Mouse (Mus musculus): ENCODE data around the gene Ankle2.

Ankle2 gene

DNA sequence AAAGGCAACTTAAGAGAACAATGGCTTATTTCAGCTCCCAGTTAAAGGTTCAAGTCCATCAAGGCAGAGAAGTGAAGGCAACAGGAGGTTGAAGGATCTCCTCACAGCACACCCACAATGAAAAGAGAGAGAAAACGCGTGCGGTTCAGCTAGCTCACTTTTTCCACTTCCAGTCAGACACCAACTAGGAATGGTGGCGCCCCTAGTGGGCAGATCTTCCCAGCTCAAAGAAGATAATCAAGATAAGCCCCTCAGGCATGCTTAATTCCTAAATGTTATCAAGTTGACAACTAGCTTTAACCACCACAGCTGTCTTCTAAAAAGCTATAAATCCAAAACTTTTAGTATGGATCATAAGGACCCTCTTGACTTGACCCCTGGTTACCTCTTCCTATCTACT lies 53.7 kb downstream of the Ankle2 start:
- DNase-seq (ENCODE audit: low read depth, low spot score) = peak; percentile 82

DNA sequence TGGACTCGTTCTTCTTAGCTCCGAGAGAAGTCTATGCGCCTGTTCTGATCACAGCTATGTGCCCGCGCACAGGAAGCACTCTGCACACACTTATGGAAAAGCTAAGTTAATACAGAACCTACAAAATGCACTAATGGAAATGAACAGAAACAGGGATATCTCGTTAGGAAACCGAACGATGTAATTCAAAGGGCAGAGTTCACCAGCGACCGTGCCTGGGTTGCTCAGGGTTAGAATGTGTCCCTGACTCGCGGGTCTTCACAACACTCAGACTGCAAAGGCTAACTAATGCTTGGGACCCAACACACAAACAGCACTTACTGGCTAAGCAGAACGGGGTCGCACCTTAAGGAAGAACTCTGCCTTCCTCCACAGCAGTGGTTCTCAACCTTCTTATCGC lies 54.4 kb downstream of the Ankle2 start:
- DNase-seq (ENCODE audit: low read depth, low spot score) = peak; percentile 26

DNA sequence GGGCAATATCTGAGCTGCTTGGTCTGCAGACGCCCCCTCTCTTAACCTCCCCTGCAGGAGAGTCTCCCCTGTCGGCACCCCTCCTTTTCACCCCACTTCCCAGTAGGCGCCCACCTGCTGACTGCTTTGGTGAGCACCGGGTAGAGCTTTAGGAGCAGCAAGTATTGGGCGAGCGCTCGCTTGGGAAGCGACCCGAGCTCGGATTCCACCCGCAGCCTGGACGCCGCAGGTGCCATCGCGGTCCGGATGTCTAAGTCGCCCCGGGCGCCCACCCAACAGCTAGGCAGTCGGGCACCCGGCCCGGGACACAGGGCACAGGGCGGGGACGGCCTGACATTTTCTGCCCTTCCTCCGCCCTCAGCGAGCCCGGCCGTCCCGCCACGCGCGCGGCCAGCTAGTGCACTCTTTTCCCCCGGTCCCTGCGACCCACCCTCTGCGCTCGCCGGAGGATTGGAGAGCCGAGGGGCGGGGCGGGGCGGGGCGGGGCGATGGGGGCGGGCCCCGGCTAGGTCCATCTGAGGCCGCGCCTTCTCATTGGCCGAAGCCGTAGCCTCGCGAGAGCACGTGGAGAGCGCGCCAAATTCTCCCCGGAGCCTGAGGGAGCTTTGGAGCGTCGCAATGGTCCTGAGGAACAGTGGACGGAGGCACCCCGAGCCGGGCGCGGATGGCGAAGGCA lies 55.1 kb downstream of the Ankle2 start, which contains the start of the genes Pxmp2 and Pole:
Pxmp2 (minus strand) TSS at position 417 of the 676 bp plus-strand sequence.
Pole (plus strand) TSS at position 537 of the 676 bp plus-strand sequence.
- peak; percentile 87 for DNase-seq (ENCODE audit: low read depth, low spot score)

DNA sequence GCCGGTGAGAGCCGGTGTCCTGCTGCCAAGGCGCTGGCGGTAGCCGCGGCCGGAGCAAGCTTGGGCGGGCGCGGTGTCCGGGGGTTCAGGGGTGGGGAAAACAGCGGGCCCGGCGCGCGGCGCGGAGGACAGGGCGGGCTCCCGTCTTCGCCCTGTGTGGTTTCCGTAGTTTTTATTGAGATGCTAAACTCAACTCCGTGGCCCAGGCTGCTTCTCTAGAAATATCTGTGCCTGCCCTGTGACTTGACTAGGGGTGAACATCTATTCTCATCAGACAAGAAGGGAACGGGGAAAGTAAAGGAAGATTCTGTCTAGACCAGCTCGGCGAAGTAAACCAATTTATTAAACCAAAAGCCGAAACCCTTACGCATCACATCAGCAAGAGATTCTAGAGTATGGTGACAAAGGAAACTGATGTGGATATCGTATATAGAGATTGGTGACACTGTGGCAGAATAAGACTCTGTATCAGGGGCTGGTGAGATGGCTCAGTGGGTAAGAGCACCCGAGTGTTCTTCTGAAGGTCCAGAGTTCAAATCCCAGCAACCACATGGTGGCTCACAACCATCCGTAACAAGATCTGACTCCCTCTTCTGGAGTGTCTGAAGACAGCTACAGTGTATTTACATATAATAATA lies 55.8 kb downstream of the Ankle2 start:
- DNase-seq (ENCODE audit: low read depth, low spot score) = no peak

DNA sequence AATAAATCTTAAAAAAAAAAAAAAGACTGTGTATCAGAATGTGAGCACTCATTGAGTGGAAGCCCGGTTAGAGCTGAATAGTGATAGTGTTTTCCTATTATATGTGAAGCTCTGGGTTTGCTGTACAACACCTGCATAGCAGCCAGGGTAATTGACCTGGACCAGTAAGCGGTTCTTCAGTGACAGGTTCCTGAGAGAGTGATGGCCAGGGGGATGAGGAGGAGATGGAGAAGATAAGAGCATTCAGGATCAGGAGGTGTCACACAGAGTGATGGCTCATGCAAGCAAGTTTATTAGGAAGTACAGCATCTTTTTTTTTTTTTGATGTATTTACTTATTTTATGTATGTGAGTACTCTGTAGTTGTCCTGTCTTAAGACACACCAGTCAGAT lies 56.3 kb downstream of the Ankle2 start:
- no peak for DNase-seq (ENCODE audit: low read depth, low spot score)

DNA sequence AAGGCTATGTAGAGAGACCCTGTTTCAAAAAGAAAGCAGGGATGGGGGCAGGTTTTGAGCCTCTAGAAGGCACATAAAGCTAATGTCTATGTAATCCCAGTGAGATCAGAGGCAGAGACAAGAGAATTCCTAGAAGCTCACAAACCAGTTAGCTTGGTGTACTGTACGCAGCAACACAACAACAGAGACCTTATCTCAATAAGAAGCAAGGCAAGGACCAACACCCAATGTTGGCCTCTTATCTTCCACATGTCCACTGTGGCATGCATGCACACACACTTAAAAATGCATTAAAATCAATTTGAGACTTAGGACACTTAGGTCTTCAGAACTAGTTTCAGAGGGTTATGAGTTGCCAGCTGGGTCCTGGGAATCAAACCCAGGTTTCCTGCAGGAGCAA lies 60.8 kb downstream of the Ankle2 start:
- DNase-seq (ENCODE audit: low read depth, low spot score) = no peak

DNA sequence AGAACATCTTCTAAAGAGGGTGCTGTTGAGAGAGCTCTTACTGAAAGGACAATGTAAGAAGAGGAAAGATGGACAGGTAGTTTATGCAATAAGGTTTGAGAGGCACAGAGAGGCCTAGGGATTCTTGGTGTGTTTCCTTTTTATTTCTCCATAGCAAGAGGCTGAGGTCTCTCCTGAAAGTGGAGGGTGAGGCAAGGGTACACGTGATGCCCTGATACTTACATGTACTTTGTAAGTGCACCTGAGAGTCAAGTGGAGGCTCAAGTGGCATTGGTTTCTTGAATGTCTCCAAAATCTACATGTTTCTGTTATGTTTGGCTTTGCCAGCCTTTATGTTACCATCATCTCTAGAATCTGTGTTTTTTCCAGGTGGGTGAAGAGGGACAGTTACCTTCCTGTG lies 65.8 kb downstream of the Ankle2 start:
- no peak for DNase-seq (ENCODE audit: low read depth, low spot score)

DNA sequence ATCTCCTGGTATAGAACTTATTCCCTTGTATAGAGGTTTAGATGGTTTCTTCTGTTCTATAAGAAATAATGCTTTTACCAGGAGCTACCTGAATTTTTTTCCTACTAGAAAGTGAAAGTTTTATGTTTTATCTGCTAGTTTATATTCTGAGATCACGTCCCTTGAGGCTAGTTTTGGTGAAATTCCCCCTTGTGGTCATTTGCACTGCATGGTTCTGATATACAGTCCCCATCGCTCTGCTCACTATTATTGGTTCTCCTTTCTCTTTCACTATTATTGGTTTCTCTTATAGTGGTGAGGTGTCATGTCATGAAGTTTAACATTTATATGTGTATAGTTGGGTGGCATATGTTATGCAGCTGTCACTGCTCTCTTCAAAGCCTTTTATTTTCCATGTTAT lies 69.8 kb downstream of the Ankle2 start:
- DNase-seq (ENCODE audit: low read depth, low spot score) = no peak
